Mouse (Mus musculus): ENCODE results near the gene Camta1. TPM values are rescaled to one million over a fixed set of nuclear protein-coding genes. Genes with fewer than 3 reads are reported as not detected.

Gene Camta1
- polyA plus RNA-seq, 1 experiment from 2014 or later, result 93.9 TPM

DNA sequence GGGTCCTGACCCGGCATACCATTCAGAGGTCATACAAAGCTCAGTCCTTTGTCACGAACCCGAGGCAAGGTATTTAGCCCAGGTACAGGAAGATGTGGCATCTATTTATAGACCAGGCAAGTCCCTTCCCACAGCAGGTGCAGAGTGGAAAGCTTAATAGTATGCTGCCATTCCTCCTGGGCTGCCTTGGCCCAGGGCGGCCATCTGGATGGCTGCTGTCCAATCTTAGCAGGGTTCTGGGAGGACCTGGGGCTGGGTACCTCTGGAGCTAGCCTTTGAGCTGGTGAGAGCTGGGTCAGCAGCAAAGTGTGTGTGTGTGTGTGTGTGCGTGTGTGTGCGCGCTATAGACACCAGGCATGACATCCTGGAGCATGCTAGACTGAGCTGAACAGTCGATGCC is 726.2 kb downstream of the Camta1 start:
- 0 out of 2 replicates have a peak, but pooled peaks cover 2% of the 10 kb centered on the region for H3K4me1 ChIP-seq (replicated peaks; ENCODE audit: control insufficient read depth, insufficient read depth, low read length)
- H3K27me3 ChIP-seq (replicated peaks; ENCODE audit: control insufficient read depth, insufficient read depth, low read length), result peaks cover 23% of the 10 kb centered on the region
- 77% methylated on average over 8 of the region's 8 CpGs for WGBS

DNA sequence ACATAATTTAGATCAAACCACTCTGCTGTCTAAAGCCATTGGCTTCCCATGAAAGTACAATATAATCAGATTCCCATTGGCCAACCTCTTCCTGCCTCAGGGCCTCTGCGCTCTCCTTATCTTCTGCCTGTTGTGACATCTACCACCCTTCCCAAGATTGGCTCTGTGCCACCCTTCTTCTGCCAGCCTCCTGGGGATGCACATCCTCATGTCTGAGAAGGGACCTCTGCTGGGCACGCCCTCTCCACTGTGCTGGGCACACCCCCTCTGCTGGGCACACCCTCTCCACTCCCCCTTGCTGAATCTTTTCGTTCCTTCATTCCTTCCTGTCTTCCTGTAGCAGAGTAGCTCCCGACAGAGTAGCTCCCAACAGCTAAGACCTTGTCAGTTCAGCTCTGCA is 727.9 kb downstream of the Camta1 start:
- Histone ChIP-seq H3K27ac (ENCODE audit: low read depth, low read length) (no peak overlapping the region), H3K9me3 (ENCODE audit: control insufficient read depth, low read length) (no peaks in the 10 kb centered on the region), H3K4me3 (ENCODE audit: low read depth, low read length) (no peak overlapping the region), H3K4me1 (replicated peaks; ENCODE audit: control insufficient read depth, insufficient read depth, low read length) (no peaks in the 10 kb centered on the region), H3K4me2 (no peak overlapping the region), H3K36me3 (ENCODE audit: control insufficient read depth, insufficient read depth, low read length) (no peaks in the 10 kb centered on the region), H3K27me3 (replicated peaks; ENCODE audit: control insufficient read depth, insufficient read depth, low read length) (peaks cover 28% of the 10 kb centered on the region), H3K9ac (ENCODE audit: low read depth, low read length) (no peak overlapping the region)
- 60% methylated on average over 4 of the region's 4 CpGs for WGBS
- ATAC-seq (replicated peaks; ENCODE audit: low FRiP score) (no peak), DNase-seq (ENCODE audit: low spot score) (no peak)

More for the DNA sequence above, 726.2 kb downstream of the Camta1 start:
- no peak overlapping the region for H3K4me2 ChIP-seq
- DNase-seq (ENCODE audit: low spot score), result no peak
- no peak overlapping the region for H3K4me3 ChIP-seq (ENCODE audit: low read depth, low read length)
- no peak for ATAC-seq (replicated peaks; ENCODE audit: low FRiP score)
- H3K36me3 ChIP-seq (ENCODE audit: control insufficient read depth, insufficient read depth, low read length), result no peaks in the 10 kb centered on the region
- H3K9ac ChIP-seq (ENCODE audit: low read depth, low read length), result no peak overlapping the region
- H3K9me3 ChIP-seq (ENCODE audit: control insufficient read depth, low read length), result no peaks in the 10 kb centered on the region
- no peak overlapping the region for H3K27ac ChIP-seq (ENCODE audit: low read depth, low read length)

DNA sequence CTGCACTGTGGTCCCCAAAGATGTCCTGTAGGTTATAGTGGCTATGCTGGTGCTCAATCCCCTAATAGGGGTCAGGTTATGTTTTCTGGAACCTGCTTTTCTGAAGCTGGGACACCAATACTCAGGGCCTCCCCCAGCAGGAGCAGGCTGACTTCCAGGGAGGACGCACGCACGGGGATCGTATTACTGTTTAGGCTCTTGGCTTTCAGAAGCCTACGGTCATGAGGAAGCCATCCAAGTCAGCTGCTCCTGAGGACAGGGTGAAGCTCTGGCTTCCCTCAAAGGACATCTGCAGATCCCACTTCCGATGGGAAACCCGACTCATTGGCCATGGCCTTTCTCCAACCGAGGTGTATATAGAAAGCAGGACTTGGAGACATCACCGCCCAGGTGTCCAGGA is 729.2 kb downstream of the Camta1 start:
- 69% methylated on average over 9 of the region's 9 CpGs for WGBS
- H3K4me2 ChIP-seq, result no peak overlapping the region

DNA sequence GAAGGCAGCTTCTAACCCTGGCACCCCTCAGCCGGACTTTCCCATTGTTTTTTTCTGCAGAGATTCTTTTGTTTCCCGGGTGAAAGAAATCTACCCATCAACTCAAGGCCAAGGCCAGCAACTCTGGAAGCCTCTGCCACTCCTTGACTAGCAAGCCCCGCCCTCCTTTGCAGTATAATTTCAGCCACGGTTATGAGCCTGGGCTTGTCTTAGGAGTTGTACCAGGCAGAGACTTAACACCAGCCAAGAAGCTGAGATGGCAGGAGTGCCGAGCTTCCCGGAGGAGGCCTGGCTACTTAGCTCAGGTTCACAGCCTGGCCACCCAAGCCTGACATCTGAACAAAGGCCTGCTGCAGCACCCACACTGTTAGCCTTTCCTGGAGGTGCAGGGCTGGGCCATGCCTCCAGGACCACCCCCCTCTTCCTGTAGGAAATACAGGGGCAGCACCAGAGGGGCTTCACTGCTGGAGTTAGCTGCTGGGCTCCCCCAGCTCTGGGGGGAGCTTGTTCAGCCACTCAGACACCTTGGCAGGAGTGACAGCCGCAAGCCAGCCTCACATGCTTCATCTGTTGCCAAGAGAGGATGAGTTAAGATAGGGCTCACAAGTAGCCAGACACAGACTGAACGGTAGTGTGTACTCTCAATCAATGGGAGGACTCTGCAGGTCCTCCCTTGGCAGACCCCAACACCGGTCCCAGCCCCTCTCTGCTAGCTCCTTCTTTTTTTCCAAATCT is 730.8 kb downstream of the Camta1 start:
- Histone ChIP-seq H3K9ac (ENCODE audit: low read depth, low read length) (no peak overlapping the region), H3K36me3 (ENCODE audit: control insufficient read depth, insufficient read depth, low read length) (no peaks in the 10 kb centered on the region), H3K4me2 (no peak overlapping the region), H3K27me3 (replicated peaks; ENCODE audit: control insufficient read depth, insufficient read depth, low read length) (peaks cover 35% of the 10 kb centered on the region), H3K9me3 (ENCODE audit: control insufficient read depth, low read length) (no peaks in the 10 kb centered on the region), H3K4me3 (ENCODE audit: low read depth, low read length) (no peak overlapping the region), H3K4me1 (replicated peaks; ENCODE audit: control insufficient read depth, insufficient read depth, low read length) (0 out of 2 replicates have a peak, but pooled peaks cover 3% of the 10 kb centered on the region), H3K27ac (ENCODE audit: low read depth, low read length) (no peak overlapping the region)
- WGBS, result 61% methylated on average over 9 of the region's 9 CpGs
- no peak for ATAC-seq (replicated peaks; ENCODE audit: low FRiP score)
- DNase-seq (ENCODE audit: low spot score), result no peak

More for the DNA sequence above, 729.2 kb downstream of the Camta1 start:
- H3K9me3 ChIP-seq (ENCODE audit: control insufficient read depth, low read length), result no peaks in the 10 kb centered on the region
- H3K27ac ChIP-seq (ENCODE audit: low read depth, low read length), result no peak overlapping the region
- H3K4me1 ChIP-seq (replicated peaks; ENCODE audit: control insufficient read depth, insufficient read depth, low read length), result 0 out of 2 replicates have a peak, but pooled peaks cover 3% of the 10 kb centered on the region
- H3K36me3 ChIP-seq (ENCODE audit: control insufficient read depth, insufficient read depth, low read length), result no peaks in the 10 kb centered on the region
- ATAC-seq (replicated peaks; ENCODE audit: low FRiP score) (no peak), DNase-seq (ENCODE audit: low spot score) (no peak)
- peaks cover 35% of the 10 kb centered on the region for H3K27me3 ChIP-seq (replicated peaks; ENCODE audit: control insufficient read depth, insufficient read depth, low read length)
- H3K4me3 ChIP-seq (ENCODE audit: low read depth, low read length), result no peak overlapping the region
- no peak overlapping the region for H3K9ac ChIP-seq (ENCODE audit: low read depth, low read length)

GRCm38 (mm10) chr4:151129725-151130557 is 731.7 kb downstream of the Camta1 start:
- WGBS, result 64% methylated on average over 16 of the region's 16 CpGs
- Histone ChIP-seq H3K4me2 (peak overlapping the region; percentile 75), H3K27ac (ENCODE audit: low read depth, low read length) (no peak overlapping the region), H3K36me3 (ENCODE audit: control insufficient read depth, insufficient read depth, low read length) (no peaks in the 10 kb centered on the region), H3K9me3 (ENCODE audit: control insufficient read depth, low read length) (no peaks in the 10 kb centered on the region), H3K4me3 (ENCODE audit: low read depth, low read length) (no peak overlapping the region), H3K9ac (ENCODE audit: low read depth, low read length) (no peak overlapping the region), H3K4me1 (replicated peaks; ENCODE audit: control insufficient read depth, insufficient read depth, low read length) (0 out of 2 replicates have a peak, but pooled peaks cover 3% of the 10 kb centered on the region), H3K27me3 (replicated peaks; ENCODE audit: control insufficient read depth, insufficient read depth, low read length) (peaks cover 35% of the 10 kb centered on the region)
- no peak for DNase-seq (ENCODE audit: low spot score)
- no peak for ATAC-seq (replicated peaks; ENCODE audit: low FRiP score)

DNA sequence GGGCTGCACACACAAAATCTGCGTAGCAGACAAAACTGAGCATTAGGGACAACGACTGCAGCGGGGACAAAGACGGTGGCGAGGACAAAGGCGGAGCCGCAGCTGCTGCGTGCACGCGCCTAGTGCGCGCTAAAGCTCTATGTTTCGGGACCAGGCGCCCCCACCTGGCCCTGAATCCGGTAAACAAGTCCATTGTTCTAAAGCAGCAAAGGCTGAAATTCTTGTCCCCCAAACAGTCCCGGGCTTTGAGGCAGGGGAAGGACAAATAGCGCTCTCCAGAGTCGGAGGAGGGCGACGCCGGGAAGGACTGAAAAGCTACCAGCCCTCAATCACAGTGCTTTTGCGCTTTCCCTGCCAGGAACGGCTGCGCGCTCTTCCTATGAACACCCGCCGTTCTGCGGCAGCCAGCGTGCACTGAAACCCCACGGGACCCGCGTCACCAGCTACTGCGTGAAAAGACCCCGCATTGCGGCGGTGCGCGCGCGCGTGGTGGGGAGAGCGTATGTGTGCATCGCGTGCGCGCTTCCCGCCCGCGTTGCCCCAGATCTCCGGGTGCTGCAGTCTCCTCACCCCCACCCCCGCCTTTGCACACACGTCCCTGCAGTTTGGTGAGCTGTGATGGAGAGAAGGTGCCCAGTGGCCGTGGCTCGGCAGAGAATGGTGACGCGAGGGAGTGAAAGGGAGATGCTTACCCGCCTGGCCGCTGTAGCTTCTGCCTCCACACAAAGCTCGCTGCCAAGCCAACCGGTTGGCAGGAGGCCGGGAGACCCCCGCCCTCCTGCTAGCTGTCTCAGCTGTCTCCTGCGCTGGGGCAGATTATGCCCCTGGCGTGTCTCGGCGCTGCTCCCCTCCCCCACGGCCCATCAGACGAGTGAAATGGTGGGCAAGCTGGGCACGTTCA is 732.8 kb downstream of the Camta1 start:
- no peak for ATAC-seq (replicated peaks; ENCODE audit: low FRiP score)

GRCm38 (mm10) chr4:151127636-151128548 is 733.8 kb downstream of the Camta1 start:
- DNase-seq (ENCODE audit: low spot score), result no peak

More for the DNA sequence above, 732.8 kb downstream of the Camta1 start:
- WGBS, result 2% methylated on average over 69 of the region's 69 CpGs
- DNase-seq (ENCODE audit: low spot score), result peak; percentile 54
- Histone ChIP-seq H3K4me2 (peak overlapping the region; percentile 75), H3K36me3 (ENCODE audit: control insufficient read depth, insufficient read depth, low read length) (no peaks in the 10 kb centered on the region), H3K4me1 (replicated peaks; ENCODE audit: control insufficient read depth, insufficient read depth, low read length) (0 out of 2 replicates have a peak, but pooled peaks cover 3% of the 10 kb centered on the region), H3K27ac (ENCODE audit: low read depth, low read length) (no peak overlapping the region), H3K9me3 (ENCODE audit: control insufficient read depth, low read length) (no peaks in the 10 kb centered on the region), H3K27me3 (replicated peaks; ENCODE audit: control insufficient read depth, insufficient read depth, low read length) (peaks cover 35% of the 10 kb centered on the region), H3K9ac (ENCODE audit: low read depth, low read length) (peak overlapping the region; percentile 62), H3K4me3 (ENCODE audit: low read depth, low read length) (peak overlapping the region; percentile 52)

More at GRCm38 (mm10) chr4:151127636-151128548, 733.8 kb downstream of the Camta1 start:
- H3K9ac ChIP-seq (ENCODE audit: low read depth, low read length), result peak overlapping the region; percentile 62; the same call in 1 of the 2 replicates
- ATAC-seq (replicated peaks; ENCODE audit: low FRiP score), result no peak
- peak overlapping the region; percentile 52 for H3K4me3 ChIP-seq (ENCODE audit: low read depth, low read length)
- H3K4me2 ChIP-seq, result peak overlapping the region; percentile 75
- H3K27ac ChIP-seq (ENCODE audit: low read depth, low read length), result no peak overlapping the region
- H3K4me1 ChIP-seq (replicated peaks; ENCODE audit: control insufficient read depth, insufficient read depth, low read length), result 0 out of 2 replicates have a peak, but pooled peaks cover 3% of the 10 kb centered on the region
- whole genome bisulfite sequencing, result 10% methylated on average over 10 of the region's 10 CpGs
- peaks cover 35% of the 10 kb centered on the region for H3K27me3 ChIP-seq (replicated peaks; ENCODE audit: control insufficient read depth, insufficient read depth, low read length)
- H3K9me3 ChIP-seq (ENCODE audit: control insufficient read depth, low read length), result no peaks in the 10 kb centered on the region
- H3K36me3 ChIP-seq (ENCODE audit: control insufficient read depth, insufficient read depth, low read length), result no peaks in the 10 kb centered on the region
